Mouse (Mus musculus) CH12.LX (cell line): Measurements from ENCODE around the gene Gas2. TPM values are rescaled to one million over a fixed set of nuclear protein-coding genes. Genes with fewer than 3 reads are reported as not detected.

Experiments
- DNase-seq: peaks from one replicate; pipeline ENCODE4 v3.0.0-alpha.2; 2013; ENCODE audit errors: extremely low read depth
- H3K27ac ChIP-seq: 2 replicates; pipeline ENCODE4 v1.5.1; 2012; ENCODE audit warnings: low read depth, mild to moderate bottlenecking, control low read depth, moderate library complexity; ENCODE audit not compliant: insufficient read depth
- H3K27me3 ChIP-seq: replicated peaks from 2 replicates; pipeline ENCODE3; 2012; ENCODE audit warnings: inconsistent platforms
- H3K36me3 ChIP-seq, 2 experiments: replicated peaks in 1 of 2; 2 replicates each; pipeline versions ENCODE3 to v1.6.1; 2012; ENCODE audit warnings: inconsistent platforms in 1 of 2, low read length in 1 of 2, mild to moderate bottlenecking in 1 of 2, mixed read lengths in 1 of 2, moderate library complexity in 1 of 2; ENCODE audit not compliant: control insufficient read depth in 1 of 2, insufficient read depth in 1 of 2
- H3K4me1 ChIP-seq, 2 experiments: 2 replicates each; pipeline ENCODE4 v1.6.1; 2012; ENCODE audit warnings: inconsistent platforms in 1 of 2, moderate library complexity in 1 of 2; ENCODE audit not compliant: insufficient read depth in 2 of 2, control insufficient read depth in 1 of 2
- H3K4me2 ChIP-seq: 2 replicates; pipeline ENCODE4 v1.6.1; 2012; ENCODE audit warnings: low read depth, mild to moderate bottlenecking, control low read depth; ENCODE audit not compliant: poor library complexity, insufficient read depth, severe bottlenecking
- H3K4me3 ChIP-seq, 3 experiments: fragments of 150-350 bp in 1 of 3; sonication (generic) in 1 of 3; replicated peaks in 1 of 3; 2 replicates each; pipeline versions ENCODE3 to v1.5.1; 2011 to 2012; ENCODE audit warnings: low read depth in 2 of 3, low read length in 2 of 3, mild to moderate bottlenecking in 2 of 3, moderate library complexity in 2 of 3, control low read depth in 1 of 3, improper control_type of control experiment in 1 of 3, inconsistent platforms in 1 of 3, mixed read lengths in 1 of 3; ENCODE audit not compliant: poor library complexity in 1 of 3
- H3K79me2 ChIP-seq: replicated peaks from 2 replicates; pipeline ENCODE4 v1.6.1; 2012; ENCODE audit warnings: mild to moderate bottlenecking, moderate library complexity; ENCODE audit not compliant: control insufficient read depth, poor library complexity, insufficient read depth, severe bottlenecking; ENCODE audit errors: extremely low read depth
- H3K9ac ChIP-seq: 2 replicates; pipeline ENCODE4 v1.6.1; 2012; ENCODE audit warnings: low read depth, mild to moderate bottlenecking, control low read depth, moderate library complexity; ENCODE audit not compliant: insufficient read depth
- H3K9me3 ChIP-seq: replicated peaks from 2 replicates; pipeline ENCODE3; 2012; ENCODE audit warnings: low read length, inconsistent platforms, mixed read lengths
- BHLHE40 ChIP-seq: IDR thresholded peaks from 2 replicates; pipeline ENCODE4 v1.6.1; 2011; ENCODE audit warnings: mild to moderate bottlenecking, low read depth, low read length, improper control_type of control experiment
- CHD2 ChIP-seq: IDR thresholded peaks from 2 replicates; pipeline ENCODE4 v1.6.1; 2011; ENCODE audit warnings: low read length, improper control_type of control experiment
- ETS1 ChIP-seq: conservative IDR thresholded peaks from 2 replicates; pipeline ENCODE4 v1.6.1; 2012; ENCODE audit warnings: low read depth, mild to moderate bottlenecking, inconsistent platforms, low read length, improper control_type of control experiment, moderate library complexity
- HCFC1 ChIP-seq: IDR thresholded peaks from 2 replicates; pipeline ENCODE4 v1.6.1; 2012; ENCODE audit warnings: low read depth, mild to moderate bottlenecking, inconsistent platforms, low read length, improper control_type of control experiment
- MAFK ChIP-seq: IDR thresholded peaks from 2 replicates; pipeline ENCODE4 v1.6.1; 2011; ENCODE audit warnings: low read length, improper control_type of control experiment; ENCODE audit not compliant: insufficient replicate concordance
- MAZ ChIP-seq: IDR thresholded peaks from 2 replicates; pipeline ENCODE4 v1.6.1; 2012; ENCODE audit warnings: low read depth, mild to moderate bottlenecking, inconsistent platforms, low read length, improper control_type of control experiment, moderate library complexity
- PAX5 ChIP-seq: IDR thresholded peaks from 2 replicates; pipeline ENCODE4 v1.6.1; 2012; ENCODE audit warnings: low read length, inconsistent platforms, mixed read lengths
- POLR2A ChIP-seq: IDR thresholded peaks from 2 replicates; pipeline ENCODE4 v1.6.1; 2011; ENCODE audit warnings: low read depth, mild to moderate bottlenecking, improper control_type of control experiment, low read length
- RCOR1 ChIP-seq: conservative IDR thresholded peaks from 2 replicates; pipeline ENCODE4 v1.6.1; 2012; ENCODE audit warnings: low read depth, mild to moderate bottlenecking, inconsistent platforms, low read length, improper control_type of control experiment
- SIN3A ChIP-seq: IDR thresholded peaks from 2 replicates; pipeline ENCODE4 v1.6.1; 2012; ENCODE audit warnings: low read length, improper control_type of control experiment, inconsistent platforms
- TCF12 ChIP-seq: IDR thresholded peaks from 2 replicates; pipeline ENCODE4 v1.6.1; 2014; ENCODE audit warnings: low read depth, mild to moderate bottlenecking, inconsistent platforms, low read length, improper control_type of control experiment
- USF2 ChIP-seq: conservative IDR thresholded peaks from 2 replicates; pipeline ENCODE4 v1.6.1; 2011; ENCODE audit warnings: low read depth, low read length, improper control_type of control experiment
- ZKSCAN1 ChIP-seq: IDR thresholded peaks from 2 replicates; pipeline ENCODE4 v1.6.1; 2012; ENCODE audit warnings: low read depth, inconsistent platforms, low read length, improper control_type of control experiment, borderline replicate concordance
- dilution Hi-C: fragments of 300-500 bp; cut with MboI; formaldehyde crosslinking; loops from 2 replicates; pipeline ENCODE4 v1.14.3; 2020; ENCODE audit warnings: low sequenced_read_pairs; ENCODE audit not compliant: extremely low pct_unique_long_range_greater_than_20kb, extremely low pct_ligation_motif_present
- in situ Hi-C: fragments of 300-500 bp; cut with MboI; formaldehyde crosslinking; loops from 3 replicates; pipeline ENCODE4 v1.14.3; 2019; ENCODE audit warnings: low sequenced_read_pairs, low pct_ligation_motif_present, low pct_unique_long_range_greater_than_20kb, mixed read lengths
- polyA plus RNA-seq: library from polyadenylated mRNA; unstranded; fragments of >175 nt; gene quantifications from 2 replicates; pipeline ENCODE4 v1.2.1, GENCODE M21; 2012; ENCODE audit warnings: low read depth; ENCODE audit not compliant: insufficient read length
- total RNA-seq, 2 experiments: library from RNA; depleted of rRNA; stranded (reverse); fragments of 300-350 nt in 1 of 2; fragments of >200 nt in 1 of 2; gene quantifications; 2 replicates each; pipeline ENCODE4 v1.2.3; 2012 to 2014

The Gas2 gene
- total and polyA plus RNA-seq, 3 experiments: 2.7 to 4.3 (median 3.3) TPM

- H3K9me3 ChIP-seq: peaks cover 12% of the 10 kb centered on the region
- H3K4me1 ChIP-seq: no peaks in the 10 kb centered on the region
- in situ Hi-C loops: no loop called here
- no peak for DNase-seq
- H3K27me3 ChIP-seq: no peaks in the 10 kb centered on the region
- H3K4me3 ChIP-seq: no peak overlapping the region
- H3K9ac ChIP-seq: no peak overlapping the region
- H3K79me2 ChIP-seq: no peaks in the 10 kb centered on the region
- no peaks in the 10 kb centered on the region for H3K36me3 ChIP-seq
- no peak overlapping the region for H3K4me2 ChIP-seq
- TF ChIP-seq TCF12 (no peak), ETS1 (no peak), HCFC1 (no peak)
- H3K27ac ChIP-seq: no peak overlapping the region
- dilution Hi-C loops: no loop called here
Observed at GRCm38 (mm10) chr7:52007138-52007537, 145.3 kb downstream of the Gas2 start.

- H3K27me3 ChIP-seq: no peaks in the 10 kb centered on the region
- no peak for DNase-seq
- no peak overlapping the region for H3K27ac ChIP-seq
- H3K4me2 ChIP-seq: no peak overlapping the region
- in situ Hi-C loops: no loop called here
- no peaks in the 10 kb centered on the region for H3K36me3 ChIP-seq
- TF ChIP-seq SIN3A (no peak), ZKSCAN1 (no peak), BHLHE40 (no peak), CHD2 (no peak), MAFK (no peak), MAZ (no peak), USF2 (no peak), HCFC1 (no peak)
- TF ChIP-seq, all 38 proteins: peak for 0
- Histone ChIP-seq H3K4me3 (no peak overlapping the region), H3K4me1 (no peaks in the 10 kb centered on the region), H3K79me2 (no peaks in the 10 kb centered on the region), H3K9me3 (peaks cover 12% of the 10 kb centered on the region), H3K9ac (no peak overlapping the region)
- dilution Hi-C loops: no loop called here
Observed at GRCm38 (mm10) chr7:52013457-52013856, 151.6 kb downstream of the Gas2 start.

- H3K9me3 ChIP-seq: peaks cover 9% of the 10 kb centered on the region
- in situ Hi-C loops (no loop called here), dilution Hi-C loops (no loop called here)
- no peak for DNase-seq
- H3K4me1 ChIP-seq: no peaks in the 10 kb centered on the region
- no peak overlapping the region for H3K9ac ChIP-seq
- no peaks in the 10 kb centered on the region for H3K27me3 ChIP-seq
- no peak overlapping the region for H3K27ac ChIP-seq
- no peaks in the 10 kb centered on the region for H3K36me3 ChIP-seq
- no peak overlapping the region for H3K4me2 ChIP-seq
- H3K4me3 ChIP-seq: no peak overlapping the region
- TF ChIP-seq RCOR1 (no peak), PAX5 (no peak), HCFC1 (no peak), POLR2A (no peak), ZKSCAN1 (no peak)
- H3K79me2 ChIP-seq: no peaks in the 10 kb centered on the region
Observed at GRCm38 (mm10) chr7:52015180-52015579, 153.4 kb downstream of the Gas2 start.
